ENCODE assay signal across 1 mouse cellular context in the genomic region with DNA sequence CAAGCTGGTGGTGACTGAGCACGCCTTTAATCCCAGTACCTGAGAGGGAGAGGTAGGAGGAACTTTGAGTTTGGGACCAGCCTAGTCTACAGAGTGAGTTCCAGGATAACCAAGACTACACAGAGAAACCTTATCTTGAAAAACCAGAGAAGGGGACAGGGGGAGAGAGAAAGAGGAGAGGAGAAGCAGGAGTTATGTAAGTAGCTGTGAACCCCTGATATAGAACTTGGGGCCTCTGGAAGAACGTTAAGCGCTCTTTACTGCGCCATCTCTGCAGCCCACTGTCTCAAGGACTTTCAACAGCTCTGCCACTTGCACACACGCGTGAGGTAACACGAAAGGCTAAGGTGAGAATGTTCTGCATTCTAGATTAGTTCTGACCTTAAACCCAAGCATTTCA.
TF ChIP-seq lines count a peak whose summit lies in the region.

No protein-coding gene starts in this region.

TF ChIP-seq in MEL, 35 proteins besides CTCF, POLR2A, EP300 and RAD21 (continued from another document):
- no peak for TF ChIP-seq POLR2AphosphoS5 (IDR thresholded peaks at IDR 0.05; ENCODE audit: borderline replicate concordance, low read depth, low read length)
- TF ChIP-seq MYB (IDR thresholded peaks at IDR 0.05; ENCODE audit: low read depth, low read length) = peak; percentile 74
- peak; percentile 66 for TF ChIP-seq SIN3A (IDR thresholded peaks at IDR 0.05; ENCODE audit: low read length)
- 0 out of 2 replicates have a peak, but pooled peaks have one; percentile 9 for TF ChIP-seq HCFC1 (IDR thresholded peaks at IDR 0.05; ENCODE audit: low read depth, low read length)
- TF ChIP-seq JUND (IDR thresholded peaks at IDR 0.05; ENCODE audit: low read depth, low read length) = 0 out of 2 replicates have a peak, but pooled peaks have one; percentile 35
- peak; percentile 56 for TF ChIP-seq ETS1 (IDR thresholded peaks at IDR 0.05; ENCODE audit: low read depth, low read length)
- no peak for TF ChIP-seq UBTF (IDR thresholded peaks at IDR 0.05; ENCODE audit: borderline replicate concordance, insufficient read depth, low read depth, low read length)
- TF ChIP-seq ZNF384 (IDR thresholded peaks at IDR 0.05; ENCODE audit: low read depth, low read length) = no peak
- peak; percentile 69; the same call in 1 of the 2 replicates for TF ChIP-seq MAZ (IDR thresholded peaks at IDR 0.05; ENCODE audit: low read depth, low read length)
- peak; percentile 92 for TF ChIP-seq TAL1 (IDR thresholded peaks at IDR 0.05; ENCODE audit: low read length)
- TF ChIP-seq GATA1 (IDR thresholded peaks at IDR 0.05; ENCODE audit: low read depth, low read length) = peak; percentile 86
- peak; percentile 91 for TF ChIP-seq TCF12 (IDR thresholded peaks at IDR 0.05; ENCODE audit: low read depth, low read length)
- TF ChIP-seq RCOR1 (IDR thresholded peaks at IDR 0.05; ENCODE audit: low read depth, low read length) = peak; percentile 72
- TF ChIP-seq MYC (IDR thresholded peaks at IDR 0.05; ENCODE audit: low read depth, low read length) = 0 out of 2 replicates have a peak, but pooled peaks have one; percentile 9
